Mouse (Mus musculus) right cerebral cortex, adult 18-20 months (tissue): ENCODE results near the gene Ccl28.
"Not testable (repeated sequence)": the region's sequence is repeated elsewhere in the genome, so short reads cannot be mapped to it uniquely, and the experiment has no call there.

Experiments used
- DNase-seq: peaks from one replicate; pipeline ENCODE4 v3.0.0; 2022; ENCODE audit warnings: mixed read lengths

Gene Ccl28

GRCm38 (mm10) chr13:119623634-119624033, at the start of gene Ccl28:
Gene Ccl28 (plus strand): TSS chr13:119623819.
- DNase-seq, result no peak

- peak; percentile 22 for DNase-seq
Measured at GRCm38 (mm10) chr13:119596321-119597211, 27.1 kb upstream of the Ccl28 start.

- DNase-seq, result peak; percentile 9
Measured at GRCm38 (mm10) chr13:119598466-119598865, 25.2 kb upstream of the Ccl28 start.

- DNase-seq, result peak; percentile 21
Measured at GRCm38 (mm10) chr13:119599066-119599465, 24.6 kb upstream of the Ccl28 start.

- DNase-seq, result not testable (repeated sequence)
Measured at GRCm38 (mm10) chr13:119599498-119599897, 24.1 kb upstream of the Ccl28 start.

- DNase-seq, result peak; percentile 23
Measured at GRCm38 (mm10) chr13:119600166-119600565, 23.5 kb upstream of the Ccl28 start.

- peak; percentile 31 for DNase-seq
Measured at GRCm38 (mm10) chr13:119602688-119603331, 20.8 kb upstream of the Ccl28 start.

- not testable (repeated sequence) for DNase-seq
Measured at GRCm38 (mm10) chr13:119603890-119604289, 19.7 kb upstream of the Ccl28 start.

- not testable (repeated sequence) for DNase-seq
Measured at GRCm38 (mm10) chr13:119604322-119604721, 19.3 kb upstream of the Ccl28 start.

GRCm38 (mm10) chr13:119618841-119619240, 4.8 kb upstream of the Ccl28 start:
- no peak for DNase-seq

GRCm38 (mm10) chr13:119619735-119620134, 3.9 kb upstream of the Ccl28 start:
- DNase-seq, result peak; percentile 9

GRCm38 (mm10) chr13:119625952-119626351, 2.3 kb downstream of the Ccl28 start:
- not testable (repeated sequence) for DNase-seq

GRCm38 (mm10) chr13:119631482-119632155, 8.0 kb downstream of the Ccl28 start:
- DNase-seq, result peak; percentile 89

- DNase-seq, result no peak
Measured at GRCm38 (mm10) chr13:119632156-119632548, 8.5 kb downstream of the Ccl28 start.

GRCm38 (mm10) chr13:119635496-119635895, 11.9 kb downstream of the Ccl28 start:
- DNase-seq, result no peak

- DNase-seq, result no peak
Measured at GRCm38 (mm10) chr13:119637837-119638236, 14.2 kb downstream of the Ccl28 start.

- no peak for DNase-seq
Measured at GRCm38 (mm10) chr13:119638449-119638848, 14.8 kb downstream of the Ccl28 start.

GRCm38 (mm10) chr13:119639302-119639701, 15.7 kb downstream of the Ccl28 start:
- DNase-seq, result no peak

- no peak for DNase-seq
Measured at GRCm38 (mm10) chr13:119640504-119640903, 16.9 kb downstream of the Ccl28 start.

GRCm38 (mm10) chr13:119641145-119641544, 17.5 kb downstream of the Ccl28 start:
- no peak for DNase-seq

- DNase-seq, result no peak
Measured at GRCm38 (mm10) chr13:119644769-119645168, 21.1 kb downstream of the Ccl28 start.

GRCm38 (mm10) chr13:119646511-119646910, 22.9 kb downstream of the Ccl28 start:
- DNase-seq, result no peak
